Mouse (Mus musculus) liver, postnatal 0 days (tissue): ENCODE data around the gene Gm49322.

Source experiments
- CTCF ChIP-seq: sonication (generic); IDR thresholded peaks from 2 replicates; pipeline ENCODE4 v1.5.1; 2016; ENCODE audit warnings: antibody characterized with exemption, low read depth
- EP300 ChIP-seq: IDR thresholded peaks from 2 replicates; pipeline ENCODE4 v1.6.1; 2016; ENCODE audit warnings: antibody characterized with exemption, low read depth, mild to moderate bottlenecking

GRCm38 (mm10) chr10:80663485-80664196 lies 57.8 kb downstream of the Gm49322 start:
- TF ChIP-seq EP300, result no peak; the same call in 1 of the 2 replicates
- TF ChIP-seq CTCF, result no peak
